Mouse (Mus musculus) kidney, embryonic 15.5 days (tissue): ENCODE results near the gene Ptpn13. TPM values are rescaled to one million over a fixed set of nuclear protein-coding genes. Genes with fewer than 3 reads are reported as not detected.

Experiments used
- ATAC-seq: fragments of 200-750 bp; cut with Nextera tagmentation; replicated peaks from 2 replicates; pipeline ENCODE4 v1.8.0; 2017; ENCODE audit warnings: moderate TSS enrichment; ENCODE audit not compliant: low FRiP score
- H3K27ac ChIP-seq: fragments of 300-500 bp; sonication (generic); 2 replicates; pipeline ENCODE4 v1.5.1; 2015; ENCODE audit warnings: mild to moderate bottlenecking, inconsistent platforms
- H3K27me3 ChIP-seq: fragments of 300-500 bp; sonication (generic); 2 replicates; pipeline ENCODE4 v1.6.1; 2015; ENCODE audit warnings: inconsistent platforms
- H3K36me3 ChIP-seq: fragments of 300-500 bp; sonication (generic); 2 replicates; pipeline ENCODE4 v1.6.1; 2015; ENCODE audit warnings: inconsistent platforms
- H3K4me1 ChIP-seq: fragments of 300-500 bp; sonication (generic); 2 replicates; pipeline ENCODE4 v1.6.1; 2015; ENCODE audit warnings: inconsistent platforms
- H3K4me2 ChIP-seq: fragments of 300-500 bp; sonication (generic); 2 replicates; pipeline ENCODE4 v1.6.1; 2015; ENCODE audit warnings: moderate library complexity, mild to moderate bottlenecking, inconsistent platforms
- H3K4me3 ChIP-seq: fragments of 300-500 bp; sonication (generic); replicated peaks from 2 replicates; pipeline ENCODE4 v1.5.1; 2015; ENCODE audit warnings: mild to moderate bottlenecking, inconsistent platforms
- H3K9ac ChIP-seq: fragments of 300-500 bp; sonication (generic); 2 replicates; pipeline ENCODE4 v1.6.1; 2015; ENCODE audit warnings: mild to moderate bottlenecking, inconsistent platforms
- H3K9me3 ChIP-seq: fragments of 300-500 bp; sonication (generic); replicated peaks from 2 replicates; pipeline ENCODE4 v1.6.1; 2016; ENCODE audit warnings: inconsistent platforms
- WGBS: fragments of 180-500 bp; shearing (Covaris S2); methylation state at CpG from one replicate; pipeline ENCODE4 v1.1.7; 2015; ENCODE audit warnings: mixed read lengths; 5-methylcytosine and 5-hydroxymethylcytosine counted together
- polyA plus RNA-seq: library from polyadenylated mRNA; unstranded; fragments of >200 nt; fragmentation: Nextera tagmentation; extraction: Ambion mirVana; gene quantifications from 2 replicates; pipeline ENCODE4 v1.2.1, GENCODE M21; 2015

The Ptpn13 gene
- polyA plus RNA-seq, 1 experiment from 2014 or later = 29.8 TPM

DNA sequence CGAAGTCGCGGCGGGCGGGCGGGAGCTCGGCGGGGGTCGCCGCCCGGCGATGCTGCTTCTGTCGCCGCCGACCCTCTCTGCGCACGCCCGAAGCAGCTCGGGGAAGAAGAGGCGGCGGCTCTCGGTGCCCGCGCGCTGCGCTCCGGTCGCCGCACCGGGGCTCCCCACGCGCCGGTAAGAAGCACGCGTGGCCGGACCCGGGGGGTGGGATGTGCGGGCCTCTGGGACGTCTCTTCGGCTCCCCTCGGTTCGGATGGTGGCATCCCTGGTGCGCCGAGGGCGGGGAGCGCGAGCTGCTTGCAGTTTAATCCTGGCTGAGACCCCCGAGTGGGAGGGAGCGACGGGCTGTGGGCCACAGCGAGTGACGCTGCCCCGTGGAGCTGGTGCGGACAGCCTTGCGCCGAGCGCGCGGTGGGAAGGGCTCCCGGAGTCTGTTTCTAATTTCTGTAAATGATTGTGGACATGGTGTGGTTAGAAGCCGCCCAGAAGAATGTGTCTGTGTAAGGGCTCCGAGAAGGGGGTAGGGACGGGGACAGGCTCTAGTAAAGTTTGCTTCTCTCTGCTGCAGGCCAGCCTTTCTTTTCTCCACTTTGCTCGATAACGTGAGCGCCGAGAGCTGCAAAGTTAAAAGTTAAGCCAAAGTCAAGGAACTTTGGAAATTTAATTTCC lies 505 bp downstream of the Ptpn13 start:
- peak; percentile 29 for ATAC-seq
- H3K27ac ChIP-seq = peak overlapping the region; percentile 94
- peak overlapping the region; percentile 84 for H3K9ac ChIP-seq
- H3K36me3 ChIP-seq = peaks cover 10% of the 10 kb centered on the region
- peak overlapping the region; percentile 74 for H3K4me2 ChIP-seq
- peaks cover 4% of the 10 kb centered on the region; the same call in 1 of the 2 replicates for H3K27me3 ChIP-seq
- peaks cover 62% of the 10 kb centered on the region for H3K4me1 ChIP-seq
- no peaks in the 10 kb centered on the region for H3K9me3 ChIP-seq
- H3K4me3 ChIP-seq = peak overlapping the region; percentile 88
- WGBS = under 1% methylated on average over 59 of the region's 67 CpGs

DNA sequence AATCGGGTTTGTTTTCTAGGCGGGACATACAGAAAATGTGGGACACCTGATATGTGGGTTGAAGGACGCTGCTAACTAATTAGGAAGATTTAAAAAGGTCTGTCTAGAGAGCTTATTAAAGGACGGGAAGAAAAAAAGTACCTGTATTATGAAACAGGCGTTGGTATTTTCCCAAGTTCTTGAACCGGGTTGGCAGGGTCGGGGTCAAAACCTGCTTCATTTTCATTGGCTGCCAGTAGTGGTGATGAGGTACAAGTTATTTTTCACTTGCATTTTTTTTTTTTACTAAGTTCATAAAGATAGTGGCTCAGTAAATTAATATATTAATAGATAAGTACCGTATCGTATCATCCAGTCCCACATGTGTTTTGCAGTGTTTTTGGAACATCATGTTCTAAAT lies 1.3 kb downstream of the Ptpn13 start:
- H3K4me1 ChIP-seq = peaks cover 60% of the 10 kb centered on the region
- H3K9me3 ChIP-seq = no peaks in the 10 kb centered on the region
- peak overlapping the region; percentile 94 for H3K27ac ChIP-seq
- 11% methylated on average over 9 of the region's 9 CpGs for WGBS
- H3K4me2 ChIP-seq = peak overlapping the region; percentile 74
- peaks cover 4% of the 10 kb centered on the region; the same call in 1 of the 2 replicates for H3K27me3 ChIP-seq
- peak overlapping the region; percentile 88 for H3K4me3 ChIP-seq
- peaks cover 10% of the 10 kb centered on the region for H3K36me3 ChIP-seq
- peak overlapping the region; percentile 84 for H3K9ac ChIP-seq
- no peak for ATAC-seq

- WGBS = 64% methylated on average over 3 of the region's 3 CpGs
- Histone ChIP-seq H3K27ac (peak overlapping the region; percentile 30; the same call in 1 of the 2 replicates), H3K9me3 (no peaks in the 10 kb centered on the region), H3K4me2 (no peak overlapping the region), H3K9ac (no peak overlapping the region), H3K4me1 (peaks cover 43% of the 10 kb centered on the region), H3K4me3 (no peak overlapping the region), H3K27me3 (0 out of 2 replicates have a peak, but pooled peaks cover 3% of the 10 kb centered on the region), H3K36me3 (peaks cover 10% of the 10 kb centered on the region)
- 0 out of 2 replicates have a peak, but pooled peaks have one; percentile 38 for ATAC-seq
Observed at GRCm38 (mm10) chr5:103430986-103431385, 6.0 kb downstream of the Ptpn13 start.

- Histone ChIP-seq H3K27ac (peak overlapping the region; percentile 30; the same call in 1 of the 2 replicates), H3K4me3 (no peak overlapping the region), H3K9me3 (no peaks in the 10 kb centered on the region), H3K9ac (no peak overlapping the region), H3K4me1 (peaks cover 44% of the 10 kb centered on the region), H3K27me3 (0 out of 2 replicates have a peak, but pooled peaks cover 3% of the 10 kb centered on the region), H3K4me2 (no peak overlapping the region), H3K36me3 (peaks cover 10% of the 10 kb centered on the region)
- WGBS = 73% methylated on average over 3 of the region's 3 CpGs
- ATAC-seq = no peak
Observed at GRCm38 (mm10) chr5:103431479-103431878, 6.5 kb downstream of the Ptpn13 start.

DNA sequence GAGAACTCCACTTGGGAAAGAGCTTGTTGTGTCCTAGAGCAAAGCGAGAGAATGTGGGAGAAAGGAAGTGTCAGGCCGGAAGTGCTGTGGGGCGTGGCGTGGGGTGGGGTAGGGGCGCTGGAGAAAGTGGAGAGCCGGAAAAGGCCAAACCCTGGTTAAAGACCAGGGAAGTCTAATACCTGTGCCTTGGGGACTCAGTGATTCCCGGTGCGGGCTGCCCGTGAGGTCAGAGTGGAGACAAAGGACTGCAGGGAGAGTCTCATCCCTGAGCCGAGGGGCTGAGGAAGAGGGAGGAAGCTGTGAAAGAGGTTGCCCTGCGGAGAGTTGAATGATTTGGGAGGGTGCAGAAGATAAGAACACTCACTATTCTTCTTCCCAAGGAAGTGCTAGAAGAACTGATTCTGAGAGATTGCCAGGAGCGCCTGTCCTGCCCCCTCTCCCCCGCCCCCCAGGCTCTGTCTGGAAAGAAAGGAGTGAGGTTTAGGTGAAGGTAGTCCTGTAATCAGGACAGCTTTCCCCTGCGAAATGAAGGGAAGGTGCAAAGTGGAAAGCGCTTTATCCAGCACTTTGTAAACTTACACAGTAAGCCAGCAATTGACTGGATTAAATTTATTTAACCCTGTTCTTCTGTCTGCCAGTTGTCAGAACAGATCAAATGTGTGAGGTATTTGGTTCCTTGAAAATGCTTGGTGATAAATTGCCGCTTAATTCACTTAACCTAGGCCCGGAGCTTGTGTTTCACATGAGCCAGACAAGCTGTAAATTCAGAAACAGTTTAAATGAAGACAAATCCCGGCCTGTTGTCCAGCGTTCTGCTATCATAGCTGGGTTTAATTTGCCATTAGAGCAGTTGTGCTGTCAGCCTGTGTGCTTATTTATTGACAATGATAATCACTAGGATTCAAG lies 11.3 kb downstream of the Ptpn13 start:
- peak; percentile 52 for ATAC-seq
- Histone ChIP-seq H3K9me3 (no peaks in the 10 kb centered on the region), H3K9ac (peak overlapping the region; percentile 33), H3K27ac (peak overlapping the region; percentile 74), H3K4me1 (peaks cover 33% of the 10 kb centered on the region), H3K36me3 (no peaks in the 10 kb centered on the region), H3K4me3 (peak overlapping the region; percentile 28), H3K4me2 (peak overlapping the region; percentile 59), H3K27me3 (0 out of 2 replicates have a peak, but pooled peaks cover 3% of the 10 kb centered on the region)
- 6% methylated on average over 19 of the region's 19 CpGs for WGBS

GRCm38 (mm10) chr5:103437714-103438113 lies 12.7 kb downstream of the Ptpn13 start:
- 0 out of 2 replicates have a peak, but pooled peaks cover 3% of the 10 kb centered on the region for H3K27me3 ChIP-seq
- 55% methylated on average over 3 of the region's 3 CpGs for WGBS
- no peak for ATAC-seq

GRCm38 (mm10) chr5:103439171-103439570 lies 14.2 kb downstream of the Ptpn13 start:
- Histone ChIP-seq H3K9me3 (no peaks in the 10 kb centered on the region), H3K27ac (no peak overlapping the region), H3K4me1 (peaks cover 43% of the 10 kb centered on the region), H3K9ac (no peak overlapping the region), H3K36me3 (no peaks in the 10 kb centered on the region), H3K27me3 (no peaks in the 10 kb centered on the region), H3K4me2 (no peak overlapping the region), H3K4me3 (no peak overlapping the region)
- no peak for ATAC-seq
- WGBS = 84% methylated on average over 11 of the region's 11 CpGs

More at GRCm38 (mm10) chr5:103437714-103438113, 12.7 kb downstream of the Ptpn13 start:
- Histone ChIP-seq H3K9ac (no peak overlapping the region), H3K4me3 (no peak overlapping the region), H3K4me2 (no peak overlapping the region), H3K4me1 (peaks cover 43% of the 10 kb centered on the region), H3K36me3 (no peaks in the 10 kb centered on the region), H3K27ac (no peak overlapping the region), H3K9me3 (no peaks in the 10 kb centered on the region)

DNA sequence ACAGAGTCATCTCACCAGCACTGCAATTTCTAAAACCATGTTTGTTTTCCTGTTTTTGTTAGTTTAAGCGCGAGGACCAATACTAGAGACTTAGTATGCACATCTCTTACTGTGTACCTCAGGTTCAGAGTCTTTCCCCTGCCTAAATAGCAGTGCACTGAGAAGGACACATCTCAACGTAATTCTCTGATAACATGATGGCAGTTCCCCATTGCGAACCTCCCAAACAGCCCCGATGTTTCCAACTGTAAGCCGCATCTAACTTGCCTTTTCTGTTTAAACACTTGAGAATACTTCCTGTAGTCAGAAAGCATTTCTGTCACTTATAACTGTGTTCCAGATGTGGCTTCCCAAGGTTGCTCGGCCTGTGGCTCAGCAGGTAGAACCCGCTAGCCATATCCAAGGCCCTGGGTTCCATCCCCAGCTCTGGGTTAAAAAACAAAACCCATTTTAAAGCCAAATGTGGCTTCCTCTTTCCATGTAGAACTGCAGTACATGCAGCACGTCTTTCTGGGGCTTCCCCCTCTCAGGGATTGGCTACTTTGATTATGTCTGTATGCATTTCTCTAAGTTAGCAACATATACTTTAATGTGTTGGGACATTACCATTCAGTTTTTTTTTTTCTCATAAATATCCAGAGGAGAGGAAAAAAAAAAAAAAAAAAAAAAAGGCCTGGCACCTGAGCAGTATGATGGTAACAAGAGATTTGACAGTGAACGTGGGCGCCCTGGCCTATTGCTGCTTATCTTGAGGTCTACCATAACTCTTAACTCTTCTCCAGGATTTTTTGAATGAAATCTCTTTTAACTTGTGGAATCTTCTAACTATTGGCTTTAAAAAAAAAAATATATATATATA lies 15.7 kb downstream of the Ptpn13 start:
- Histone ChIP-seq H3K4me1 (peaks cover 35% of the 10 kb centered on the region), H3K4me3 (no peak overlapping the region), H3K4me2 (no peak overlapping the region), H3K9ac (no peak overlapping the region), H3K36me3 (no peaks in the 10 kb centered on the region), H3K27me3 (no peaks in the 10 kb centered on the region), H3K27ac (no peak overlapping the region), H3K9me3 (no peaks in the 10 kb centered on the region)
- 90% methylated on average over 11 of the region's 11 CpGs for WGBS
- ATAC-seq = no peak

GRCm38 (mm10) chr5:103441706-103442105 lies 16.7 kb downstream of the Ptpn13 start:
- H3K27me3 ChIP-seq = no peaks in the 10 kb centered on the region
- no peak for ATAC-seq
- peaks cover 25% of the 10 kb centered on the region for H3K4me1 ChIP-seq
- WGBS = 56% methylated on average over 4 of the region's 4 CpGs
- H3K9ac ChIP-seq = no peak overlapping the region
- H3K4me3 ChIP-seq = no peak overlapping the region
- H3K4me2 ChIP-seq = no peak overlapping the region
- no peaks in the 10 kb centered on the region for H3K36me3 ChIP-seq
- H3K27ac ChIP-seq = no peak overlapping the region
- H3K9me3 ChIP-seq = no peaks in the 10 kb centered on the region

DNA sequence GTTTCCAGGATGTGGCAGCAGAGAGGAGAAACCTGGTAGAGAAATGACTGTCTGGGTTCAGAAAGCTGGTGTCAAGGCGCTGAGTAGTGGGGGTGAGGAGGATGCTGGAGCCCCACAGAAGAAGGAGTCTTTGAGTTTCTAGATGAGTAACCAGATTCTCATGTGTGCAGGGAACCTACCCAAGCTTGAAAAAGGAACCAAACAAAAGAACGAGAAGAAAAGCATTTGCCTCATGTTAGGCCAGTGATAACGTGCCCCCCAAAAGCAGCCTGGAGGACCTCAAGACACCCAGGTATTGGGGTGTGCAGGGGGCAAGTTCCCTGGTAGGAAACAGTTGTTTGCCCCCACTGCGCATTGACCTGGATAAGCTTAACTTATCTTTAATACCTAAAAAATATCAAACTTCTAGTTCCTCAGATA lies 17.3 kb downstream of the Ptpn13 start:
- Histone ChIP-seq H3K27me3 (no peaks in the 10 kb centered on the region), H3K4me1 (peaks cover 19% of the 10 kb centered on the region), H3K9ac (no peak overlapping the region), H3K4me3 (no peak overlapping the region), H3K27ac (0 out of 2 replicates have a peak overlapping the region, but pooled peaks have one; percentile 1), H3K9me3 (no peaks in the 10 kb centered on the region), H3K4me2 (no peak overlapping the region), H3K36me3 (no peaks in the 10 kb centered on the region)
- WGBS = 67% methylated on average over 4 of the region's 4 CpGs
- no peak for ATAC-seq

DNA sequence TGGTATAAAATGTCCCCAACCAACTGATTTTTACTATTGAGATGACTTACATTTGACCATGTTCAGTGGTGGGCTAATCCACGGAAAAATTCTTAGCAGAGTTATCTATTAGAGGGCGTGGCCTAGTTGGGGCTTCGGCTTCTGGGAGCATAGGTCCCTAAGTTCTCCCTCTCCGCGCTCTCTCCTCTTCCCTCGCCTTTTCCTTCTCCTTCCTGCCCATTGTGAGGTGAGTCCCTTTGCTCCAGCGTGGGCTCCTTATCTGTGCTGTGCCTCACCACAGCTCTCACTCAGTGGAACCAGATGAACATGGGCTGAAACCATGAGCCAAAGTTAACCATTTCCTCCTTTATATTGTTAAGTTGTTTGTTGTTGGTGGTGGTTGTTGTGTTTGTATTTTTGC lies 17.9 kb downstream of the Ptpn13 start:
- ATAC-seq = no peak
- no peaks in the 10 kb centered on the region for H3K9me3 ChIP-seq
- H3K9ac ChIP-seq = no peak overlapping the region
- H3K27ac ChIP-seq = no peak overlapping the region
- peaks cover 13% of the 10 kb centered on the region for H3K4me1 ChIP-seq
- no peak overlapping the region for H3K4me2 ChIP-seq
- WGBS = 79% methylated on average over 7 of the region's 7 CpGs
- H3K36me3 ChIP-seq = no peaks in the 10 kb centered on the region
- H3K4me3 ChIP-seq = no peak overlapping the region
- no peaks in the 10 kb centered on the region for H3K27me3 ChIP-seq
